22 mouse cellular contexts compared by ENCODE assay signal in genomic region chr6:72382494-72382893, GRCm38 (mm10). TPM values are rescaled to one million over a fixed set of nuclear protein-coding genes. Genes with fewer than 3 reads are reported as not detected.
DNase-seq lines count a peak whose midpoint lies in the region; ATAC-seq and TF ChIP-seq lines count a peak whose summit lies in the region.
"Had no signal": no experiment of that assay in that cellular context is flagged by ENCODE, and none has a peak within 500 bp of the region (broad histone marks: within the 10 kb centered on the region; RNA-seq: fewer than 3 reads in every experiment).

No protein-coding gene starts in this region.

- peaks cover 20% of the 10 kb centered on the region for H3K4me1 ChIP-seq in thymus, adult 2 months (replicated peaks; ENCODE audit: control insufficient read depth, insufficient read depth, low read length)
- H3K4me1 ChIP-seq in liver, embryonic 14.5 days (replicated peaks; ENCODE audit: control insufficient read depth in 2 of 2, insufficient read depth in 2 of 2, low read length in 1 of 2), result peaks cover 57 to 66% of the 10 kb centered on the region in 2 experiments
- peaks cover 8% of the 10 kb centered on the region for H3K4me1 ChIP-seq in kidney, adult 2 months (ENCODE audit: control insufficient read depth, insufficient read depth, low read length)

- intact Hi-C loops in gastrocnemius, adult 2 months (cut with DNase I), result no loop called here
- intact Hi-C loops in gastrocnemius, postnatal 14 days (cut with DNase I; ENCODE audit: low total_unique reads), result no loop called here

- DNase-seq in gastrocnemius, adult 2 months, result no peak
- no peak for DNase-seq in gastrocnemius, postnatal 14 days
- DNase-seq in thymus, adult 2 months, result no peak
- no peak for DNase-seq in thymus, postnatal 14 days
- DNase-seq in liver, embryonic 14.5 days (ENCODE audit: low read depth in 3 of 3, low spot score in 3 of 3), result no peak
- DNase-seq in ovary, adult 18-20 months (ENCODE audit: low spot score), result no peak
- DNase-seq in kidney, adult 2 months, result no peak
- DNase-seq: adrenal gland, postnatal 36 days; cerebellum, adult 11-12 months; cerebellum, postnatal 25 days; gastrocnemius, postnatal 25 days; heart, adult 18-20 months; kidney, adult 11 months; kidney, postnatal 4 days; lung, embryonic 14.5 days; midbrain, embryonic 14.5 days had no signal

- WGBS in thymus, adult 2 months, result 52% methylated on average over 6 of the region's 6 CpGs
- 64% methylated on average over 6 of the region's 6 CpGs for WGBS in liver, embryonic 14.5 days (ENCODE audit: insufficient replicate concordance)
- WGBS in kidney, adult 2 months, result 67% methylated on average over 6 of the region's 6 CpGs

- TF ChIP-seq CTCF in gastrocnemius, adult 2 months (IDR thresholded peaks at IDR 0.05), result no peak
- no peak for TF ChIP-seq CTCF in thymus, adult 2 months (IDR thresholded peaks at IDR 0.05; ENCODE audit: borderline replicate concordance, control insufficient read depth, extremely low read depth, insufficient read depth, low read length, poor library complexity)
- TF ChIP-seq CTCF in liver, embryonic 14.5 days (IDR thresholded peaks at IDR 0.05; ENCODE audit: low read depth), result no peak
- no peak for TF ChIP-seq CTCF in kidney, adult 2 months (conservative IDR thresholded peaks at IDR 0.05; ENCODE audit: insufficient read depth, insufficient read length, low read depth, low read length)

- H3K4me2 ChIP-seq in liver, embryonic 14.5 days (ENCODE audit: low read depth), result no peak overlapping the region
- H3K4me2 ChIP-seq: limb, embryonic 13.5 days; lung, embryonic 14.5 days had no signal

- no peaks in the 10 kb centered on the region for H3K27me3 ChIP-seq in thymus, adult 2 months (ENCODE audit: control insufficient read depth, insufficient read depth, low read length)
- no peaks in the 10 kb centered on the region for H3K27me3 ChIP-seq in liver, embryonic 14.5 days (ENCODE audit: control insufficient read depth, insufficient read depth, low read length)
- no peaks in the 10 kb centered on the region for H3K27me3 ChIP-seq in kidney, adult 2 months (replicated peaks; ENCODE audit: control insufficient read depth, insufficient read depth, low read length)
- H3K27me3 ChIP-seq: Patski had no signal

- H3K36me3 ChIP-seq in thymus, adult 2 months (ENCODE audit: control insufficient read depth, insufficient read depth, low read length), result peaks cover 3% of the 10 kb centered on the region; the same call in 1 of the 2 replicates
- H3K36me3 ChIP-seq in liver, embryonic 14.5 days (replicated peaks; ENCODE audit: control insufficient read depth, insufficient read depth, low read depth), result peaks cover 27% of the 10 kb centered on the region
- H3K36me3 ChIP-seq in kidney, adult 2 months (ENCODE audit: control insufficient read depth, insufficient read depth, low read length), result peaks cover 1% of the 10 kb centered on the region; the same call in 1 of the 2 replicates
- H3K36me3 ChIP-seq: hindbrain, embryonic 10.5 days had no signal

- no peak for TF ChIP-seq POLR2A in thymus, adult 2 months (IDR thresholded peaks at IDR 0.05; ENCODE audit: control insufficient read depth, extremely low read depth, insufficient read depth, low read length, poor library complexity)
- TF ChIP-seq POLR2A in kidney, adult 2 months (IDR thresholded peaks at IDR 0.05; ENCODE audit: low read depth, low read length), result no peak

- no peaks in the 10 kb centered on the region for H3K9me3 ChIP-seq in liver, embryonic 14.5 days (ENCODE audit: control insufficient read depth, low read length)
- H3K9me3 ChIP-seq: hindbrain, embryonic 10.5 days; limb, embryonic 13.5 days had no signal

- no peak overlapping the region; the same call in 1 of the 2 replicates for H3K9ac ChIP-seq in liver, embryonic 14.5 days (replicated peaks)
- H3K9ac ChIP-seq: limb, embryonic 13.5 days; lung, embryonic 14.5 days had no signal

- H3K27ac ChIP-seq in gastrocnemius, adult 2 months, result peak overlapping the region; percentile 96
- H3K27ac ChIP-seq in thymus, adult 2 months (ENCODE audit: control insufficient read depth, insufficient read depth, low read length), result peak overlapping the region; percentile 68; the same call in 1 of the 2 replicates
- H3K27ac ChIP-seq in liver, embryonic 14.5 days, result peak overlapping the region; percentile 93
- H3K27ac ChIP-seq in kidney, adult 2 months (ENCODE audit: insufficient read depth, low read depth, low read length), result no peak overlapping the region
- H3K27ac ChIP-seq: hindbrain, embryonic 10.5 days; hindbrain, postnatal 0 days; limb, embryonic 13.5 days had no signal

- TF ChIP-seq EP300 in liver, embryonic 14.5 days (IDR thresholded peaks at IDR 0.05; ENCODE audit: low read depth), result no peak

- H3K4me3 ChIP-seq in gastrocnemius, adult 2 months, result no peak overlapping the region
- H3K4me3 ChIP-seq in thymus, adult 2 months (ENCODE audit: control insufficient read depth, insufficient read depth, low read length), result no peak overlapping the region
- no peak overlapping the region for H3K4me3 ChIP-seq in liver, embryonic 14.5 days (ENCODE audit: insufficient read depth in 1 of 2, low read depth in 2 of 2, low read length in 2 of 2)
- H3K4me3 ChIP-seq in kidney, adult 2 months (ENCODE audit: insufficient read depth, low read depth, low read length), result no peak overlapping the region
- H3K4me3 ChIP-seq: hindbrain, embryonic 10.5 days; limb, embryonic 13.5 days had no signal

- no peak for ATAC-seq in liver, embryonic 14.5 days (ENCODE audit: insufficient read depth)
- ATAC-seq in megakaryocyte progenitor cell, adult 5-6 weeks (replicated peaks; ENCODE audit: poor library complexity), result no peak
- ATAC-seq: forebrain, embryonic 14.5 days; hindbrain, postnatal 0 days; Patski had no signal

RNA-seq across cellular contexts. Expression of gene Vamp5, which starts 2.2 kb away (rescaled TPM):
- 100 to 1,000 TPM in 1 of 2 experiments, 10 to 100 TPM in 1; 97.5 to 102 TPM for total RNA-seq in gastrocnemius, adult 2 months (2021)
- 10 to 100 TPM; 60.9 to 79.6 TPM for total RNA-seq in gastrocnemius, postnatal 14 days (2021)
- 18.2 and 24.0 TPM in 2 replicates for polyA plus RNA-seq in thymus, adult 2 months (2012; rRNA removed)
- polyA plus RNA-seq in liver, embryonic 14.5 days (2012; rRNA removed), result 72.5 and 80.0 TPM in 2 replicates
- polyA plus RNA-seq in liver, embryonic 14.5 days (2014; fragmentation: Nextera tagmentation; extraction: Ambion mirVana), result 81.0 and 94.5 TPM in 2 replicates
- polyA plus RNA-seq in kidney, adult 2 months (2012; rRNA removed), result 48.7 and 60.1 TPM in 2 replicates
- total RNA-seq in megakaryocyte progenitor cell, adult 5-6 weeks (2015), result 39.1 and 70.3 TPM in 2 replicates
- total RNA-seq in megakaryocyte progenitor cell, adult 5-6 weeks (2017), result 13.0 and 34.9 TPM in 2 replicates

RNA-seq across cellular contexts. Expression of gene Vamp8, which starts 8.0 kb away (rescaled TPM):
- 10 to 100 TPM; 50.4 to 58.0 TPM for total RNA-seq in gastrocnemius, adult 2 months (2021)
- 10 to 100 TPM; 51.8 to 52.7 TPM for total RNA-seq in gastrocnemius, postnatal 14 days (2021)
- 104 and 149 TPM in 2 replicates for polyA plus RNA-seq in thymus, adult 2 months (2012; rRNA removed)
- 129 and 188 TPM in 2 replicates for polyA plus RNA-seq in liver, embryonic 14.5 days (2012; rRNA removed)
- 266 and 276 TPM in 2 replicates for polyA plus RNA-seq in liver, embryonic 14.5 days (2014; fragmentation: Nextera tagmentation; extraction: Ambion mirVana)
- polyA plus RNA-seq in kidney, adult 2 months (2012; rRNA removed), result 368 and 453 TPM in 2 replicates
- total RNA-seq in megakaryocyte progenitor cell, adult 5-6 weeks (2015), result 240 and 247 TPM in 2 replicates
- 267 and 283 TPM in 2 replicates for total RNA-seq in megakaryocyte progenitor cell, adult 5-6 weeks (2017)

RNA-seq across cellular contexts. Expression of gene Rnf181, which starts 15.7 kb away (rescaled TPM):
- 10 to 100 TPM; 24.9 to 26.6 TPM for total RNA-seq in gastrocnemius, adult 2 months (2021)
- total RNA-seq in gastrocnemius, postnatal 14 days (2021), result 10 to 100 TPM; 31.2 to 31.7 TPM
- 90.7 and 98.9 TPM in 2 replicates for polyA plus RNA-seq in thymus, adult 2 months (2012; rRNA removed)
- polyA plus RNA-seq in liver, embryonic 14.5 days (2012; rRNA removed), result 40.3 and 42.8 TPM in 2 replicates
- 68.0 and 75.4 TPM in 2 replicates for polyA plus RNA-seq in liver, embryonic 14.5 days (2014; fragmentation: Nextera tagmentation; extraction: Ambion mirVana)
- 176 and 192 TPM in 2 replicates for polyA plus RNA-seq in kidney, adult 2 months (2012; rRNA removed)
- total RNA-seq in megakaryocyte progenitor cell, adult 5-6 weeks (2015), result 65.5 and 87.8 TPM in 2 replicates
- total RNA-seq in megakaryocyte progenitor cell, adult 5-6 weeks (2017), result 51.4 and 53.7 TPM in 2 replicates

RNA-seq across cellular contexts. Expression of gene Tmem150a, which starts 27.2 kb away (rescaled TPM):
- 10 to 100 TPM; 21.0 to 24.2 TPM for total RNA-seq in gastrocnemius, adult 2 months (2021)
- total RNA-seq in gastrocnemius, postnatal 14 days (2021), result 10 to 100 TPM in 1 of 2 experiments, 1 to 10 TPM in 1; 9.1 to 12.5 TPM
- polyA plus RNA-seq in thymus, adult 2 months (2012; rRNA removed), result 14.4 and 19.4 TPM in 2 replicates
- polyA plus RNA-seq in liver, embryonic 14.5 days (2012; rRNA removed), result 39.0 and 58.3 TPM in 2 replicates
- 43.6 and 48.0 TPM in 2 replicates for polyA plus RNA-seq in liver, embryonic 14.5 days (2014; fragmentation: Nextera tagmentation; extraction: Ambion mirVana)
- polyA plus RNA-seq in kidney, adult 2 months (2012; rRNA removed), result 171 and 189 TPM in 2 replicates
- 1.1 and 1.2 TPM in 2 replicates for total RNA-seq in megakaryocyte progenitor cell, adult 5-6 weeks (2015)
- 0.33 TPM in 1 of 2 replicates, not detected in the other for total RNA-seq in megakaryocyte progenitor cell, adult 5-6 weeks (2017)

RNA-seq across cellular contexts. Expression of gene Ggcx, which starts 31.6 kb away (rescaled TPM):
- 10 to 100 TPM; 12.2 to 17.3 TPM for total RNA-seq in gastrocnemius, adult 2 months (2021)
- 10 to 100 TPM; 15.0 to 15.5 TPM for total RNA-seq in gastrocnemius, postnatal 14 days (2021)
- polyA plus RNA-seq in thymus, adult 2 months (2012; rRNA removed), result 14.0 and 15.3 TPM in 2 replicates
- polyA plus RNA-seq in liver, embryonic 14.5 days (2012; rRNA removed), result 10.9 and 11.3 TPM in 2 replicates
- 5.7 and 6.5 TPM in 2 replicates for polyA plus RNA-seq in liver, embryonic 14.5 days (2014; fragmentation: Nextera tagmentation; extraction: Ambion mirVana)
- 17.9 and 21.9 TPM in 2 replicates for polyA plus RNA-seq in kidney, adult 2 months (2012; rRNA removed)
- total RNA-seq in megakaryocyte progenitor cell, adult 5-6 weeks (2015), result 11.2 and 11.6 TPM in 2 replicates
- total RNA-seq in megakaryocyte progenitor cell, adult 5-6 weeks (2017), result 6.7 and 8.5 TPM in 2 replicates

Comparison
In these comparisons a context has a peak if more than half of its experiments do, and no peak if none do; other contexts are left out.
1. RNA of gene Vamp8, which starts 8.0 kb away (total RNA-seq): 240 to 283 TPM in megakaryocyte progenitor cell, adult 5-6 weeks; 50.4 to 58.0 TPM in gastrocnemius, adult 2 months and 51.8 to 52.7 TPM in gastrocnemius, postnatal 14 days; every median in the first group is over 4 times any median in the second.